Mouse (Mus musculus) intestine, embryonic 14.5 days (tissue): ENCODE measurements around the gene Hoxc12. TPM values are rescaled to one million over a fixed set of nuclear protein-coding genes. Genes with fewer than 3 reads are reported as not detected.

Experiments used
- ATAC-seq: fragments of 200-750 bp; cut with Nextera tagmentation; replicated peaks from 2 replicates; pipeline ENCODE4 v1.8.0; 2017; ENCODE audit warnings: low read depth, moderate number of reproducible peaks, moderate TSS enrichment, moderate library complexity; ENCODE audit not compliant: low FRiP score, low TSS enrichment
- DNase-seq: peaks from one replicate; pipeline ENCODE4 v3.0.0-alpha.2; 2018; ENCODE audit warnings: low spot score
- H3K27ac ChIP-seq: fragments of 300-500 bp; sonication (generic); 2 replicates; pipeline ENCODE4 v1.5.1; 2014; ENCODE audit warnings: low read depth, mild to moderate bottlenecking, control low read depth
- H3K27me3 ChIP-seq: fragments of 300-500 bp; sonication (generic); replicated peaks from 2 replicates; pipeline ENCODE4 v1.6.1; 2014; ENCODE audit warnings: low read length, control low read depth; ENCODE audit not compliant: control insufficient read depth, insufficient read depth
- H3K36me3 ChIP-seq: fragments of 300-500 bp; sonication (generic); 2 replicates; pipeline ENCODE4 v1.6.1; 2014; ENCODE audit warnings: low read length, control low read depth; ENCODE audit not compliant: control insufficient read depth, insufficient read depth
- H3K4me1 ChIP-seq: fragments of 300-500 bp; sonication (generic); replicated peaks from 2 replicates; pipeline ENCODE4 v1.6.1; 2014; ENCODE audit warnings: low read length, control low read depth, mixed read lengths; ENCODE audit not compliant: control insufficient read depth, insufficient read depth
- H3K4me2 ChIP-seq: fragments of 300-500 bp; sonication (generic); 2 replicates; pipeline ENCODE4 v1.6.1; 2014; ENCODE audit warnings: low read length
- H3K4me3 ChIP-seq: fragments of 300-500 bp; sonication (generic); 2 replicates; pipeline ENCODE4 v1.5.1; 2014; ENCODE audit warnings: low read depth, low read length, control low read depth, mixed read lengths
- H3K9ac ChIP-seq: fragments of 300-500 bp; sonication (generic); 2 replicates; pipeline ENCODE4 v1.6.1; 2014; ENCODE audit warnings: mild to moderate bottlenecking, low read length
- H3K9me3 ChIP-seq: fragments of 300-500 bp; sonication (generic); 2 replicates; pipeline ENCODE4 v1.6.1; 2016; ENCODE audit warnings: low read length, control low read depth; ENCODE audit not compliant: control insufficient read depth
- WGBS: fragments of 180-500 bp; shearing (Covaris S2); extraction: QIAGEN DNeasy Blood & Tissue Kit; methylation state at CpG from one replicate; pipeline ENCODE4 v1.1.7; 2014; 5-methylcytosine and 5-hydroxymethylcytosine counted together
- polyA plus RNA-seq: library from polyadenylated mRNA; unstranded; fragments of >200 nt; fragmentation: Nextera tagmentation; extraction: Ambion mirVana; gene quantifications from 2 replicates; pipeline ENCODE4 v1.2.1, GENCODE M21; 2014

Hoxc12 gene
- polyA plus RNA-seq, 1 experiment from 2014 or later = not detected

DNA sequence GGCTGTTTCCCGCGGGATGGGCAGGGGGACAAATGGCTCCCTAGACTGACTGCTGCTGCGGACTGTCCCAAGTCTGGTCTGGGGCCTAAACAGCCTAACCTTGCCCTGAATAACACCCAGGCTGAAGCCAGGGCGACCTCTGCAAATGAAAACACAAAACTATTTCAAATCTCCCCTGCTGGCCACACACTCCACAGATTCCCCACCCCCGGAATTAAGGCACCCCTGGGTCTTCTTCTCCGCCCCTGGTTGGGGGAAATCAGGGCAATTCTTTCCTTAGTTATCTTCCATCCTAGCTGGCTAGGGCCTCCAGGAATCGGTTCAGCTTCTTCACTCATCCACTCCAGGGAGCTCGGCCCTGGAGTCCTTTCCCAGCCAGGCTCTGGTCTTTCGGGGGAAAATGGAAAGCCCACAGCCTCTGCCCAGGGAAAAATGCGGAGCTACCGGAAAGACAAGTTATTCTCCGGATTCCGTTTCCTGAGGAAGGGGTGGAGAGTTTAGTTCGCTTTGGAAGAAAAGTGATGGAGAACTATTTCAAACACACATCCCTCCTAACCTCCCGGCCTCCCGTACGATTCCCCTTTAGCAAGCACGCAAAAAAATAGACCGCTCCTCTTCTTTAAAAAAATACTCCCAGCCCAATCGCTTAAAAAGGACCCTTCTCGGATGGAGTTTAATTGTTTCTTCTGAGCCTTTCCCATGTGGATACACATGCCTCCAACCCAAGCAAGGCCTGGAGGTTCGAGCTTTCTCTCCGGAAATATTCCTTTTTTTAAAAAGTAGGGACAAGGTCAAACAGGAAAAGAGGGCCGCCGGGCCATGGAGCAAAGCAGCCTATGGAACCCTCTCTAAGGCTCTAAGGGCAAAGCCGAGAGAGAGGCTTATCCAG, 28.7 kb downstream of the Hoxc12 start:
- H3K27ac ChIP-seq = peak overlapping the region; percentile 10; the same call in 1 of the 2 replicates
- 5% methylated on average over 26 of the region's 26 CpGs for WGBS

DNA sequence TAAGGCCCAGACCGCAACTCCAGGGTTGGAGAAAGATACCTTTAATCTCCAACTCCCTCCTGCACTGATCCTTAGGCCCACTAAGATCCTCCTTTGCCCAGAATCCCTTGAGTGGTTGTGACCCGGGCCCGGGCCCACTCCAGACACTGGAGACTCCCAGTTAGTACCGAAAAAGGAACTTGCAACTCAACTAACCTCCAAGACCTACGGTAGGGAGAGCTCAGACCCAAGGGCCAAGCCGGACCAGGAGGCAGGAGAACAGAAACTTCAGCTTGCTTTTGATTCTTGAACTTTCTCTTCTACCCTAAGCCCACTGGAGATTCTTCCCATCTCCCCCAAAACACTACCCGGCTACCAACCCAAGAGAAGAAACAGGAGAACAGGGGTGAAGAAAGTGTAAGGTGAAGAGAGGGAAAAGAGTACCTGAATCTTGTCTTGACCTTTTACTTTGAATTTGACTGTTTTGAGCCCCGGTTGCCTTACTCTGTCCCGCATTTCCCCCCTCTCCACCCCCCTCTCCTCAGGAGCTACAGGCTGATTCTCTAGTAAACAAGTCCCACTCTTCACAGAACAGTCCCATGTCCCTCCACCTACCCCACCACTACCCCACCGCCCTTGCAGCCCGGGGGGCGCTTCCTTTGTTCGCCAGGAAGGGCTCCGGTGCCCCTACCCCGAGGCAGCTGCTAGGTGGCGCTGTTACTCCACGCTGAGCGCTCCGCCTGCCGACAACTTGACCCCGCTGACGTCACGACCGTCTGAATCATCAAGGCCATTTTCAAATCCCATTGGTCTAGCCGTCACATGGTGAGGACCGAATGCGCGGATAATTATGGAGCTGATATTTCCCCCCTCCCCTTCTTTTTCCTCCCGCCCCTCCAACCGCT, 29.6 kb downstream of the Hoxc12 start:
- Histone ChIP-seq H3K9me3 (no peaks in the 10 kb centered on the region), H3K27me3 (peaks cover 98% of the 10 kb centered on the region), H3K4me2 (peak overlapping the region; percentile 36), H3K36me3 (no peaks in the 10 kb centered on the region), H3K9ac (0 out of 2 replicates have a peak overlapping the region, but pooled peaks have one; percentile 20), H3K4me1 (no peaks in the 10 kb centered on the region), H3K27ac (peak overlapping the region; percentile 10; the same call in 1 of the 2 replicates), H3K4me3 (peak overlapping the region; percentile 23)
- WGBS = 4% methylated on average over 28 of the region's 30 CpGs
- DNase-seq (peak; percentile 94), ATAC-seq (peak; percentile 73; the same call in 1 of the 2 replicates)

More for the DNA sequence above, 28.7 kb downstream of the Hoxc12 start:
- no peak overlapping the region for H3K9ac ChIP-seq
- H3K27me3 ChIP-seq = peaks cover 98% of the 10 kb centered on the region
- no peaks in the 10 kb centered on the region for H3K9me3 ChIP-seq
- ATAC-seq (no peak), DNase-seq (peak; percentile 74)
- peak overlapping the region; percentile 36 for H3K4me2 ChIP-seq
- H3K4me1 ChIP-seq = peaks cover under 1% of the 10 kb centered on the region; the same call in 1 of the 2 replicates
- H3K36me3 ChIP-seq = no peaks in the 10 kb centered on the region
- peak overlapping the region; percentile 23; the same call in 1 of the 2 replicates for H3K4me3 ChIP-seq

DNA sequence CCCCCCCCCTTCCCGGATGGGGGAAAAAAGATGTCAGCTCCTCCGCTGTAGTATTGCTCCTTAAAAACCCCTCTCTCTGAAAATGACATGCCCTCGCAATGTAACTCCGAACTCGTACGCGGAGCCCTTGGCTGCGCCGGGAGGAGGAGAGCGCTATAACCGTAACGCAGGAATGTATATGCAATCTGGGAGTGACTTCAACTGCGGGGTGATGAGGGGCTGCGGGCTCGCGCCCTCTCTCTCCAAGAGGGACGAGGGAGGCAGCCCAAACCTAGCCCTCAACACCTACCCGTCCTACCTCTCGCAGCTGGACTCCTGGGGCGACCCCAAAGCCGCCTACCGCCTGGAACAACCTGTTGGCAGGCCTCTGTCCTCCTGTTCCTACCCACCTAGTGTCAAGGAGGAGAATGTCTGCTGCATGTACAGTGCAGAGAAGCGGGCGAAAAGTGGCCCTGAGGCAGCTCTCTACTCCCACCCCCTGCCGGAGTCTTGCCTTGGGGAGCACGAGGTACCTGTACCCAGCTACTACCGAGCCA, 30.3 kb downstream of the Hoxc12 start, which contains the start of gene Hoxc10:
Gene Hoxc10 (plus strand): TSS at position 21 of the 536 bp plus-strand sequence.
- WGBS = 3% methylated on average over 27 of the region's 27 CpGs
- DNase-seq (peak; percentile 74), ATAC-seq (peak; percentile 75)
- Histone ChIP-seq H3K4me2 (peak within 1 kb of the TSS; percentile 36), H3K36me3 (no peaks in the 10 kb centered on the region), H3K27me3 (peaks cover 98% of the 10 kb centered on the region), H3K9me3 (no peaks in the 10 kb centered on the region), H3K27ac (peak within 1 kb of the TSS; percentile 10; the same call in 1 of the 2 replicates), H3K4me3 (peak within 1 kb of the TSS; percentile 23), H3K9ac (peak within 1 kb of the TSS; percentile 39), H3K4me1 (no peaks in the 10 kb centered on the region)

DNA sequence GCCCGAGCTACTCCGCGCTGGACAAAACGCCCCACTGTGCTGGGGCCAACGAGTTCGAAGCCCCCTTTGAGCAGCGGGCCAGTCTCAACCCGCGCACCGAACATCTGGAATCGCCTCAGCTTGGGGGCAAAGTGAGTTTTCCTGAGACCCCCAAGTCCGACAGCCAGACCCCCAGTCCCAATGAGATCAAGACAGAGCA, 30.7 kb downstream of the Hoxc12 start, which contains the start of gene Hoxc5:
Gene Hoxc5 (plus strand): TSS at position 132 of the 199 bp plus-strand sequence.
- H3K27me3 ChIP-seq = peaks cover 99% of the 10 kb centered on the region
- peak within 1 kb of the TSS; percentile 23 for H3K4me3 ChIP-seq
- H3K36me3 ChIP-seq = no peaks in the 10 kb centered on the region
- H3K4me2 ChIP-seq = peak within 1 kb of the TSS; percentile 36
- peak within 1 kb of the TSS; percentile 10; the same call in 1 of the 2 replicates for H3K27ac ChIP-seq
- DNase-seq (no peak), ATAC-seq (no peak)
- peak within 1 kb of the TSS; percentile 39 for H3K9ac ChIP-seq
- no peaks in the 10 kb centered on the region for H3K9me3 ChIP-seq
- 4% methylated on average over 12 of the region's 12 CpGs for WGBS
- no peaks in the 10 kb centered on the region for H3K4me1 ChIP-seq

DNA sequence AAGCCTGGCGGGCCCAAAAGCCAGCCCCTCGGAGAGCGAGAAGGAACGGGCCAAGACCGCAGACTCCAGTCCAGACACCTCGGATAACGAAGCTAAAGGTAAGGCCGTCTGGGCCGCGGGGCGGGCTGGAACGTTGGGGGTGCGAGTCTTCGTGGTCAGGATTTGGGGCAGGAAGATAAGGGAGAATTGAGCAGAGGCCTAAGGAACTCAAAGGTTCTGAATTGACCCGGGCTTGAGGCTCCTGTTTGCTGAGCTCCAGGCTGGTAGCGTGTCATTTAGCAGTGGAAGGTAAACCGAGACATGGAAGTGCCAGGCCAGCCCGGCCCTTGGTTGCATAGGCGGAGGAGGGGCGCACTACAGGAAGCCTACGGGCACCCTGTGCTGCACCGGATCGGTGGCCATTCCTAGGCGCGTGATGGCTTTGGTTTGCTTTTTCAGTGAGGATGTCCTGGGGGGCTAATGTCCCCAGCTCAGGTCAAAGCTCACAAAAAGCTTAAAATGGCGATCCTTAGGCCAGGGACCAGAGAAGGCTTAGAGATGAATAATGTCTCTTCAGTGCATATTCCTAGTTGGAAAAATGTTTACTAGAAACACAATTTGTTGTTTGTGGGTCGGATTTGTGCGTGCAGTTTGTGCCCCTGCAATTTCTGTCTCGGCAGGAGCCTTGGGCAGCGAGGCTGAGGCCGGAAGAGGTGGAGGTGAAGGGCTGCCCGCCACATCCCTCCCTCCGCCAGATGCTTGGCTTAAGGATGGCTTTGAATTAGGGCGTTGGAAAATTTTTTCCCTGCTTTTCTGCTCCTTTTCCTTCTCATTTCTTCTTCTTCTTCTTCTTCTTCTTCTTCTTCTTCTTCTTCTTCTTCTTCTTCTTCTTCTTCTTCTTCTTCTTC, 31.2 kb downstream of the Hoxc12 start:
- H3K27me3 ChIP-seq = peaks cover 98% of the 10 kb centered on the region
- DNase-seq = peak; percentile 73
- no peak for ATAC-seq
- H3K4me2 ChIP-seq = peak overlapping the region; percentile 36
- H3K9ac ChIP-seq = peak overlapping the region; percentile 39
- WGBS = 3% methylated on average over 34 of the region's 34 CpGs
- peak overlapping the region; percentile 23 for H3K4me3 ChIP-seq
- H3K36me3 ChIP-seq = no peaks in the 10 kb centered on the region
- H3K27ac ChIP-seq = no peak overlapping the region
- no peaks in the 10 kb centered on the region for H3K4me1 ChIP-seq
- no peaks in the 10 kb centered on the region for H3K9me3 ChIP-seq

DNA sequence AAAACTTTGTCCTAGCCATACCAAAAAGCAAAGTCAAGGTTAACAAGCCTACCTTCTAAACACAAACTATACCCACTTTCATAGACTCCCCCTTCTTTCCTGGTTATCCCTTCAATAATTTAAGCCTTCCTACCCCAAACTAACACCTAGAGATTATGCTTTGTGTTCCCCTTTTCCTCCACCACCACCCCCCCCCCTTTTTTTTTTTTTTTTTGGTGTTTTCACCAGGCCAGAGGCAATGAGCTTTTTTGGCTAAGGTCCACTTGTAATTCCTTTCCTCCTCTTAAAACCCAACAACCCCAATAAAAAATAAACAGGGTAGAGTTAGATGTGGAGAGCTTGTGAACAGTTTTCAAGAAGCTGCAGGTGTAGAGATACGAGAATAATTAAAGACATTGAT, 32.7 kb downstream of the Hoxc12 start:
- peaks cover 98% of the 10 kb centered on the region for H3K27me3 ChIP-seq
- no peak overlapping the region for H3K9ac ChIP-seq
- DNase-seq (no peak), ATAC-seq (no peak)
- H3K4me1 ChIP-seq = no peaks in the 10 kb centered on the region
- WGBS = 38% methylated on average over 1 of the region's 1 CpGs
- H3K9me3 ChIP-seq = no peaks in the 10 kb centered on the region
- no peak overlapping the region for H3K27ac ChIP-seq
- H3K4me2 ChIP-seq = no peak overlapping the region
- H3K36me3 ChIP-seq = no peaks in the 10 kb centered on the region
- H3K4me3 ChIP-seq = 0 out of 2 replicates have a peak overlapping the region, but pooled peaks have one; percentile 2

DNA sequence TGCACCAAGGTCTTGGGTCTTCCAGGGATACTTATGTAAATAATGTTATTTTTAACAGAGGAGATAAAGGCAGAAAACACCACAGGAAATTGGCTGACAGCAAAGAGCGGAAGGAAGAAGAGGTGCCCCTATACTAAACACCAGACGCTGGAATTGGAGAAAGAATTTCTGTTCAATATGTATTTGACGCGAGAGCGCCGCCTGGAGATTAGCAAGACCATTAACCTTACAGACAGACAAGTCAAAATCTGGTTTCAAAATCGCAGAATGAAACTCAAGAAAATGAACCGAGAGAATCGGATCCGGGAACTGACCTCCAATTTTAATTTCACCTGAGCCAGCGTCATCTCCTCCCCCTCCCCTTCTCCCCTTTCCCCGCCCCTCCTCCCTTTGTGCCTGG, 34.2 kb downstream of the Hoxc12 start:
- peaks cover 98% of the 10 kb centered on the region for H3K27me3 ChIP-seq
- H3K4me1 ChIP-seq = no peaks in the 10 kb centered on the region
- H3K4me3 ChIP-seq = no peak overlapping the region
- no peak overlapping the region for H3K4me2 ChIP-seq
- ATAC-seq (no peak), DNase-seq (no peak)
- H3K9ac ChIP-seq = no peak overlapping the region
- H3K36me3 ChIP-seq = no peaks in the 10 kb centered on the region
- WGBS = under 1% methylated on average over 12 of the region's 12 CpGs
- no peak overlapping the region for H3K27ac ChIP-seq
- no peaks in the 10 kb centered on the region for H3K9me3 ChIP-seq
